Comparison of ENCODE assay signal across 8 mouse cellular contexts in genomic region chrX:73966248-73967176, GRCm38 (mm10). TPM values are rescaled to one million over a fixed set of nuclear protein-coding genes. Genes with fewer than 3 reads are reported as not detected.
DNase-seq lines count a peak whose midpoint lies in the region; ATAC-seq and TF ChIP-seq lines count a peak whose summit lies in the region.

Gene Hcfc1 (minus strand): TSS chrX:73966357.

- peak; percentile 79 for ATAC-seq in forebrain, embryonic 12.5 days (ENCODE audit: low FRiP score)
- peak; percentile 75 for ATAC-seq in heart, postnatal 0 days (ENCODE audit: insufficient read depth, low read depth)
- ATAC-seq in liver, embryonic 16.5 days (ENCODE audit: low read depth), result peak; percentile 44
- ATAC-seq in neural tube, embryonic 13.5 days (ENCODE audit: low read depth), result peak; percentile 83

- peak within 1 kb of the TSS; percentile 95 for H3K9ac ChIP-seq in CH12.LX (ENCODE audit: insufficient read depth, low read depth)
- peak within 1 kb of the TSS; percentile 76 for H3K9ac ChIP-seq in forebrain, embryonic 12.5 days
- H3K9ac ChIP-seq in heart, postnatal 0 days (replicated peaks; ENCODE audit: low read depth, low read length), result peak within 1 kb of the TSS; percentile 79
- peak within 1 kb of the TSS; percentile 81 for H3K9ac ChIP-seq in liver, embryonic 16.5 days (ENCODE audit: low read depth, low read length)
- peak within 1 kb of the TSS; percentile 79 for H3K9ac ChIP-seq in neural tube, embryonic 13.5 days

- 20% methylated on average over 58 of the region's 58 CpGs for WGBS in forebrain, embryonic 12.5 days
- WGBS in heart, postnatal 0 days, result 14% methylated on average over 56 of the region's 58 CpGs
- WGBS in liver, embryonic 16.5 days (ENCODE audit: insufficient replicate concordance), result 18% methylated on average over 58 of the region's 58 CpGs
- WGBS in neural tube, embryonic 13.5 days, result 16% methylated on average over 58 of the region's 58 CpGs

- H3K9me3 ChIP-seq in CH12.LX (replicated peaks; ENCODE audit: low read length), result no peaks in the 10 kb centered on the region
- no peaks in the 10 kb centered on the region for H3K9me3 ChIP-seq in forebrain, embryonic 12.5 days
- H3K9me3 ChIP-seq in heart, postnatal 0 days (replicated peaks; ENCODE audit: control insufficient read depth, low read length), result no peaks in the 10 kb centered on the region
- H3K9me3 ChIP-seq in liver, embryonic 16.5 days (replicated peaks; ENCODE audit: control insufficient read depth, low read length), result no peaks in the 10 kb centered on the region; the same call in 1 of the 2 replicates
- H3K9me3 ChIP-seq in neural tube, embryonic 13.5 days, result no peaks in the 10 kb centered on the region

- H3K27ac ChIP-seq in CH12.LX (ENCODE audit: insufficient read depth, low read depth), result peak within 1 kb of the TSS; percentile 94
- H3K27ac ChIP-seq in forebrain, embryonic 12.5 days, result peak within 1 kb of the TSS; percentile 99
- peak within 1 kb of the TSS; percentile 96 for H3K27ac ChIP-seq in heart, postnatal 0 days (ENCODE audit: low read depth)
- H3K27ac ChIP-seq in liver, embryonic 16.5 days (ENCODE audit: low read length), result peak within 1 kb of the TSS; percentile 99
- peak within 1 kb of the TSS; percentile 98 for H3K27ac ChIP-seq in neural tube, embryonic 13.5 days (replicated peaks)
- H3K27ac ChIP-seq in testis, adult 2 months (ENCODE audit: control insufficient read depth, insufficient read depth, low read depth, low read length), result peak within 1 kb of the TSS; percentile 99

- in situ Hi-C loops in CH12.LX (cut with MboI; ENCODE audit: low pct_ligation_motif_present, low pct_unique_long_range_greater_than_20kb, low sequenced_read_pairs), result no loop called here

- no peak for TF ChIP-seq RAD21 in CH12.LX (IDR thresholded peaks at IDR 0.05; ENCODE audit: low read depth, low read length)

- dilution Hi-C loops in CH12.LX (cut with MboI; ENCODE audit: extremely low pct_ligation_motif_present, extremely low pct_unique_long_range_greater_than_20kb, low sequenced_read_pairs), result no loop called here

- H3K4me2 ChIP-seq in CH12.LX (ENCODE audit: insufficient read depth, low read depth, poor library complexity, severe bottlenecking), result peak within 1 kb of the TSS; percentile 94; the same call in 1 of the 2 replicates
- peak within 1 kb of the TSS; percentile 74 for H3K4me2 ChIP-seq in forebrain, embryonic 12.5 days
- peak within 1 kb of the TSS; percentile 66 for H3K4me2 ChIP-seq in heart, postnatal 0 days (ENCODE audit: low read depth, low read length)
- H3K4me2 ChIP-seq in liver, embryonic 16.5 days (ENCODE audit: low read depth, low read length), result peak within 1 kb of the TSS; percentile 77
- peak within 1 kb of the TSS; percentile 80 for H3K4me2 ChIP-seq in neural tube, embryonic 13.5 days

- H3K4me3 ChIP-seq in CH12.LX (replicated peaks in 1 of 3; ENCODE audit: low read depth in 2 of 3, low read length in 2 of 3, poor library complexity in 1 of 3), result peak within 1 kb of the TSS; percentile 74 to 96 (median 95)
- H3K4me3 ChIP-seq in forebrain, embryonic 12.5 days (replicated peaks), result peak within 1 kb of the TSS; percentile 68
- H3K4me3 ChIP-seq in heart, postnatal 0 days (ENCODE audit: low read depth, low read length), result peak within 1 kb of the TSS; percentile 69
- H3K4me3 ChIP-seq in liver, embryonic 16.5 days (ENCODE audit: low read depth, low read length), result peak within 1 kb of the TSS; percentile 85
- peak within 1 kb of the TSS; percentile 70 for H3K4me3 ChIP-seq in neural tube, embryonic 13.5 days
- peak within 1 kb of the TSS; percentile 97 for H3K4me3 ChIP-seq in testis, adult 2 months (ENCODE audit: control insufficient read depth, low read depth, low read length)

- no peak for TF ChIP-seq EP300 in CH12.LX (IDR thresholded peaks at IDR 0.05; ENCODE audit: low read length)
- TF ChIP-seq EP300 in heart, postnatal 0 days (IDR thresholded peaks at IDR 0.05; ENCODE audit: low read depth), result 0 out of 2 replicates have a peak, but pooled peaks have one; percentile 36

- TF ChIP-seq POLR2A in CH12.LX (IDR thresholded peaks at IDR 0.05; ENCODE audit: low read depth, low read length), result peak; percentile 56
- TF ChIP-seq POLR2A in testis, adult 2 months (IDR thresholded peaks at IDR 0.05; ENCODE audit: control insufficient read depth, low read depth, low read length), result peak; percentile 80; the same call in 1 of the 2 replicates

- no peaks in the 10 kb centered on the region for H3K27me3 ChIP-seq in CH12.LX (replicated peaks)
- no peaks in the 10 kb centered on the region for H3K27me3 ChIP-seq in forebrain, embryonic 12.5 days
- H3K27me3 ChIP-seq in heart, postnatal 0 days (ENCODE audit: control insufficient read depth, insufficient read depth, low read length), result no peaks in the 10 kb centered on the region
- H3K27me3 ChIP-seq in liver, embryonic 16.5 days (ENCODE audit: control insufficient read depth, insufficient read depth, low read depth, low read length), result no peaks in the 10 kb centered on the region
- no peaks in the 10 kb centered on the region for H3K27me3 ChIP-seq in neural tube, embryonic 13.5 days
- no peaks in the 10 kb centered on the region for H3K27me3 ChIP-seq in testis, adult 2 months (ENCODE audit: control insufficient read depth, insufficient read depth, low read length)

- no peak for TF ChIP-seq CTCF in CH12.LX (conservative IDR thresholded peaks at IDR 0.05 in 1 of 2, IDR thresholded peaks at IDR 0.05 in 1 of 2; ENCODE audit: low read depth in 2 of 2, low read length in 2 of 2)
- no peak for TF ChIP-seq CTCF in heart, postnatal 0 days (IDR thresholded peaks at IDR 0.05; ENCODE audit: low read depth)
- no peak for TF ChIP-seq CTCF in testis, adult 2 months (IDR thresholded peaks at IDR 0.05; ENCODE audit: control insufficient read depth, insufficient read depth, insufficient replicate concordance, low read depth, low read length)

- H3K79me2 ChIP-seq in CH12.LX (replicated peaks; ENCODE audit: control insufficient read depth, extremely low read depth, insufficient read depth, poor library complexity, severe bottlenecking), result peaks cover 46% of the 10 kb centered on the region

- peak; percentile 79 for DNase-seq in CH12.LX (ENCODE audit: extremely low read depth)
- DNase-seq in c-Kit-positive CD71-positive TER-119-negative erythroid progenitor cells, embryonic 14.5 days (ENCODE audit: low read depth), result peak; percentile 56
- DNase-seq in heart, postnatal 0 days (ENCODE audit: low spot score), result peak; percentile 82
- DNase-seq in kidney, postnatal 4 days, result peak; percentile 87 to 93

- H3K4me1 ChIP-seq in CH12.LX (ENCODE audit: control insufficient read depth in 1 of 2, insufficient read depth in 2 of 2), result peaks cover 8 to 41% of the 10 kb centered on the region in 2 experiments; a peak in 3 of 4 replicates
- peaks cover 26% of the 10 kb centered on the region for H3K4me1 ChIP-seq in forebrain, embryonic 12.5 days
- H3K4me1 ChIP-seq in heart, postnatal 0 days (ENCODE audit: control insufficient read depth, insufficient read depth), result peaks cover 13% of the 10 kb centered on the region
- H3K4me1 ChIP-seq in liver, embryonic 16.5 days (ENCODE audit: control insufficient read depth, low read depth, low read length), result peaks cover 35% of the 10 kb centered on the region
- H3K4me1 ChIP-seq in neural tube, embryonic 13.5 days (replicated peaks), result peaks cover 33% of the 10 kb centered on the region
- peaks cover 12% of the 10 kb centered on the region for H3K4me1 ChIP-seq in testis, adult 2 months (ENCODE audit: control insufficient read depth, insufficient read depth, low read length)

- H3K36me3 ChIP-seq in CH12.LX (replicated peaks in 1 of 2; ENCODE audit: control insufficient read depth in 1 of 2, insufficient read depth in 1 of 2, low read length in 1 of 2), result peaks cover 24 to 28% of the 10 kb centered on the region in 2 experiments
- 0 out of 2 replicates have a peak, but pooled peaks cover 3% of the 10 kb centered on the region for H3K36me3 ChIP-seq in forebrain, embryonic 12.5 days (replicated peaks)
- H3K36me3 ChIP-seq in heart, postnatal 0 days (replicated peaks; ENCODE audit: control insufficient read depth, insufficient read depth, low read length), result no peaks in the 10 kb centered on the region
- no peaks in the 10 kb centered on the region; the same call in 1 of the 2 replicates for H3K36me3 ChIP-seq in liver, embryonic 16.5 days (ENCODE audit: control insufficient read depth, insufficient read depth)
- H3K36me3 ChIP-seq in neural tube, embryonic 13.5 days, result no peaks in the 10 kb centered on the region
- H3K36me3 ChIP-seq in testis, adult 2 months (ENCODE audit: control insufficient read depth, insufficient read depth, low read length), result no peaks in the 10 kb centered on the region

TF ChIP-seq in CH12.LX, 34 proteins besides CTCF, POLR2A, EP300 and RAD21 (continues in another document):
- 0 out of 2 replicates have a peak, but pooled peaks have one; percentile 32 for TF ChIP-seq RCOR1 (conservative IDR thresholded peaks at IDR 0.05; ENCODE audit: low read depth, low read length)
- no peak for TF ChIP-seq USF2 (conservative IDR thresholded peaks at IDR 0.05; ENCODE audit: low read depth, low read length)
- TF ChIP-seq JUN (IDR thresholded peaks at IDR 0.05; ENCODE audit: insufficient read depth, low read depth, low read length), result no peak
- TF ChIP-seq ZMIZ1 (IDR thresholded peaks at IDR 0.05; ENCODE audit: low read depth, low read length), result peak; percentile 32; the same call in 1 of the 2 replicates
- no peak for TF ChIP-seq GABPA (IDR thresholded peaks at IDR 0.05; ENCODE audit: insufficient replicate concordance, low read depth, low read length)
- TF ChIP-seq HCFC1 (IDR thresholded peaks at IDR 0.05; ENCODE audit: low read depth, low read length), result peak; percentile 74
- TF ChIP-seq CHD1 (IDR thresholded peaks at IDR 0.05; ENCODE audit: low read depth, low read length), result 0 out of 2 replicates have a peak, but pooled peaks have one; percentile 54
- no peak for TF ChIP-seq SMC3 (IDR thresholded peaks at IDR 0.05; ENCODE audit: low read depth, low read length)
- TF ChIP-seq SIN3A (IDR thresholded peaks at IDR 0.05; ENCODE audit: low read length), result 0 out of 2 replicates have a peak, but pooled peaks have one; percentile 61
- TF ChIP-seq KAT2A (IDR thresholded peaks at IDR 0.05; ENCODE audit: insufficient replicate concordance, low read length), result 0 out of 2 replicates have a peak, but pooled peaks have one; percentile 31
- TF ChIP-seq ELF1 (IDR thresholded peaks at IDR 0.05; ENCODE audit: low read depth, low read length), result peak; percentile 79

RNA-seq across cellular contexts. Expression of gene Hcfc1, which starts in this region (rescaled TPM):
- total RNA-seq in CH12.LX (2012; rRNA removed) (58.5 and 61.6 TPM in 2 replicates), CH12.LX (2014; rRNA removed) (32.9 and 37.6 TPM in 2 replicates)
- polyA plus RNA-seq in CH12.LX (2012; ENCODE audit: insufficient read length, low read depth), result 78.1 and 98.2 TPM in 2 replicates
- 85.9 and 101 TPM in 2 replicates for polyA plus RNA-seq in forebrain, embryonic 12.5 days (2016; fragmentation: Nextera tagmentation; extraction: Ambion mirVana)
- total RNA-seq in heart, postnatal 0 days (2014; rRNA removed; ENCODE audit: low replicate concordance), result 70.4 and 81.6 TPM in 2 replicates
- 13.2 and 17.6 TPM in 2 replicates for polyA plus RNA-seq in heart, postnatal 0 days (2015; fragmentation: Nextera tagmentation; extraction: Ambion mirVana)
- polyA plus RNA-seq in liver, embryonic 16.5 days (2015; fragmentation: Nextera tagmentation; extraction: Ambion mirVana), result 28.0 and 31.1 TPM in 2 replicates
- 44.4 and 48.9 TPM in 2 replicates for polyA plus RNA-seq in neural tube, embryonic 13.5 days (2015; fragmentation: Nextera tagmentation; extraction: Ambion mirVana)
- polyA plus RNA-seq in testis, adult 2 months (2012; rRNA removed), result 10.7 and 13.8 TPM in 2 replicates

Comparison
In these comparisons a context has a peak if more than half of its experiments do, and no peak if none do; other contexts are left out.
1. Peak in every context shown above with its lines: DNase-seq, ATAC-seq, H3K4me3 ChIP-seq and H3K27ac ChIP-seq.